ENCODE assay signal across 15 mouse cellular contexts in the genomic region with DNA sequence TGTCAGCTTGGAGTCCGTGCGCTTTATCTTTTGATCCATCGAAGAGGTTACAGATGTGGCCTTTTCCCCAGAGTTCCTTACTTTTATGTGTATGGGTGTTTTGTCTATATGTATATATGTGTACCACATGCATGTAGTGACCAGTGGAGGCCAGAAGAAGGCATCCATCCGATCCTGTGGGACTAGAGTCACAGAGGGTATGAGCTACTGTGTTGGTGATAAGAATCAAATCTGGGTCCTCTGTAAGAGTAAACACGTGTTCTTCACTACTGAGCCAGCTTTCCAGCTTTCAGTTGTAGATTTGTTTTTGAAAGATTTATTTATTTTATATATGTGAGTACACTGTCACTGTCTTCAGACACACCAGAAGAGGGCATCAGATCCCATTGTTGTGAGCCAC.
"Had no signal": no experiment of that assay in that cellular context is flagged by ENCODE, and none has a peak within 500 bp of the region (broad histone marks: within the 10 kb centered on the region; RNA-seq: fewer than 3 reads in every experiment).

No protein-coding gene starts in this region.

- H3K4me1 ChIP-seq: neural tube, embryonic 15.5 days had no signal

- H3K27ac ChIP-seq: neural tube, embryonic 15.5 days; stomach, embryonic 15.5 days; stomach, postnatal 0 days had no signal

- H3K27me3 ChIP-seq: neural tube, embryonic 15.5 days; stomach, embryonic 15.5 days had no signal

- H3K9ac ChIP-seq: neural tube, embryonic 15.5 days; stomach, embryonic 15.5 days had no signal

- DNase-seq: retina, postnatal 1 day; right cerebral cortex, adult 18-20 months; right cerebral cortex, postnatal 14 days; right cerebral cortex, postnatal 25 days; right cerebral cortex, postnatal 4 days; spleen, adult 18-20 months; thymus, adult 18-20 months; thymus, adult 2 months; thymus, postnatal 14 days; thymus, postnatal 25 days; thymus, postnatal 36 days; thymus, postnatal 4 days had no signal

- H3K9me3 ChIP-seq: neural tube, embryonic 15.5 days; stomach, embryonic 15.5 days had no signal

- H3K36me3 ChIP-seq: neural tube, embryonic 15.5 days; stomach, embryonic 15.5 days had no signal

- H3K4me2 ChIP-seq: neural tube, embryonic 15.5 days; stomach, embryonic 15.5 days had no signal

- H3K4me3 ChIP-seq: neural tube, embryonic 15.5 days; stomach, embryonic 15.5 days had no signal
